Mouse (Mus musculus) frontal cortex, adult 2 months (tissue): ENCODE results near the gene Mmp17. TPM values are rescaled to one million over a fixed set of nuclear protein-coding genes. Genes with fewer than 3 reads are reported as not detected.

Experiments used
- DNase-seq, 2 experiments: peaks; one replicate each; pipeline ENCODE4 v3.0.0; 2022; ENCODE audit warnings: low spot score in 1 of 2; ENCODE audit errors: extremely low spot score in 1 of 2
- polyA plus RNA-seq: library from polyadenylated mRNA; depleted of rRNA; stranded (reverse); fragments of >200 nt; gene quantifications from 2 replicates; pipeline ENCODE4 v1.2.3, GENCODE M21; 2012; rRNA removed

The Mmp17 gene
- 57.6 and 68.4 TPM in 2 replicates for polyA plus RNA-seq

DNA sequence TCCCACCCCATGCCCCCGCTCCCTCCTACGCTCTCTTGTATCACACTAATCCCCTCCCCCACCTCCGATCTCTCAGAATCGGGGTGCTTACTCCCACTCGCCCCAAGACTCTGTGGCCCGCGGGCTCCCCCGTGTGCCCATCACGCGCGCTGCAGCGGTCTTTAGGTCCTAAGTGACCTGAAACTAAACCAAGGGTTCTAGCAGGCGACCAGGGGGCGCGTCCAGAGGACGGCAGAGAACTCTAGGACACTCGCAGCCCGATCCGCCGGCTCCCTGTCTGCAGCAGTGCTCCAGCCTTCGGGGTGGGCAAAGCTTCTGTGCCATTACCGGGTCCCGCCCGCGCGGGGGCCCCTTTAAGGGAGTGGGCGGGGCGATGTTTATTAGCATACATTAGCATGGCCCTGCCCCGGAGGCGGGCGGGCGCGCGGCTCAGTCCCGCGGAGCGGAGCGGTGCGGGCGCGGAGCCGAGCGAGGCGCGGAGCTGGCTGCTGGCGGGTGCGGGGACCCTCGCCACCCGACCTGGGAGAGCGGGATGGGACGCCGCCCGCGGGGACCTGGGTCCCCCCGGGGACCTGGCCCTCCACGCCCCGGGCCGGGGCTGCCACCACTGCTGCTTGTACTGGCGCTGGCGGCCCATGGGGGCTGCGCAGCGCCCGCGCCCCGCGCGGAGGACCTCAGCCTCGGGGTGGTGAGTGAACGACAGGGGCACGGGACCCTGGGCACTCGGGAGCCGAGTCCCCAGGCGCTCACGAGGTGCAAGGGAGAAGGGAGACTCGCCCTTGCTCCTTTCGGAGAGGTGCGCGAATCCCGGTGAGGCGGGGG is at the start of gene Mmp17:
Mmp17 (plus strand) TSS at position 409 of the 822 bp plus-strand sequence.
- DNase-seq, result peak; percentile 85 to 93

DNA sequence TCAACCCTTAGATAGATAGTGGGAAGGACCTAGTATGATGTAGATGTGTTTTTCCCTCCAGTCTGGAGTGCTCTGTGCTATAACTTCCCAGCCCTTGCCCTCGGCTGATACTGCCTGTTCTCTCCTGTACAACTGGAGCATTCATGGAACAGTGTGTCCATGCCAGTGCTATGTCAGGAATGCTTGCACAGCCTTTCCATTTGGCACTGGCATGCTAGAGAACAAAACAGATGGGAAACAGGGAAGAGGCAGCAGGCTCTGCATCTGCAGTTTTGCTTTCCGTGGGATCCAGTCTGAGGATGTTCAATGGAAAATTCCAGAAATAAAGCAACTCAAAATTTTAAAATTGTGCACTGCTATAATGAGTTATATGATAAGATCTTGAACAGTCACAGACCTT is 49.5 kb upstream of the Mmp17 start:
- peak; percentile 74 to 80 for DNase-seq

DNA sequence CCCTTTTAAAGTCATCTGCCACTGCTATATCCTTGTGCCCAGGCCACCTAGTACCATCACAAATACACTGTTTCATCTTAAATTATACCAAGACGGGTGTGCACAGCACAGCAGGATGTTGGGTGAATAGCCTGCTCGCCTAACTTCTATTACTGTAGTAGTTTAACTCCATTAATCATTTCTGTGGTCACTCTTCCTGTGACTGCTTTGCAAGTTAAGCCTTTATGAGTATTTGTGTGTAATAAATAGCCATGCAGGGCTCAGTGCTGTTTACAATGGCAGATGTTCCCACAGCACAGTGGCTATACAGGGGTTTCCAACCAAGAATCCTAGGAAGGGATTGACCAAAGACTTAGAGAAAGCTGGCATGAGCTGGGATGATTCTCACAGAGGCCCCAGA is 48.9 kb upstream of the Mmp17 start:
- no peak for DNase-seq

DNA sequence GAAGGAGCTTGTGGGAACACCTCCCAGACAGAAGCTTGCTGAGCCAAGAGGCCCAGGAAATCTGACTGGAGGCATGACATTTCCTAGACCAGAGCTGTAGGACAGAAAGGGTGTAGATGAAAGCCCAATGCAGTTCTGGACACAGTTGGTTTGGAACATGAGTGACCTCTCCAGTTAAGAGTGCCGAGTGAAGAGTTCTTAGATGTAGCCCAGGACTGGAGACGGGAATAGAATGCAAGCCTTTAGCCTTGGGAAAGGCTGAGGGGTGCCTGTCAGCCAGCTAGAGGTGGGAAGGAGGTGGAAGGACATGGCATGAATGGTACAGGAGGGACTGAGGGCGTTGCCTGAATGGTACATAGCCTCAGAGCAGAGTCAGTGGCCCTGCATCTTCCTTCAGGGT is 48.5 kb upstream of the Mmp17 start:
- DNase-seq, result no peak

DNA sequence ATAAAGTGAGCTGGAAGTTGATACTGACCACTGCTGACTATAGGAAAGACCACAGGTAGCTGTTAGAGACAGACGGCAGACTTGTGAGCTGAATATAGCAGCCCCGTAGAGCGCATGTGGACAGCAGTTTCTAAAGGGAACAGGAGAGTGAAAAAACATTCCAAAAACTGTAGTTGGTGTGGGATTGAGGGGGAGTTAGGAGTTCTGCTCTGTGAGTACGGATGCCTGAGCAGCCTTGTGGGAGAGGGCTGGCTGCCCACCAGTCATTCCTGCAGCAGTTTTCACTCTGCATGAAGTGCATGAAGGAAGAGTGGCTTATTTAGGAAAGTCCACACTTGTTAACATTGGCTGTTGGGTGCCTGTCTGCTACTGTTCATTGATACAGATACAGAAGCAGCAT is 45.1 kb upstream of the Mmp17 start:
- peak; percentile 14 to 41 for DNase-seq

DNA sequence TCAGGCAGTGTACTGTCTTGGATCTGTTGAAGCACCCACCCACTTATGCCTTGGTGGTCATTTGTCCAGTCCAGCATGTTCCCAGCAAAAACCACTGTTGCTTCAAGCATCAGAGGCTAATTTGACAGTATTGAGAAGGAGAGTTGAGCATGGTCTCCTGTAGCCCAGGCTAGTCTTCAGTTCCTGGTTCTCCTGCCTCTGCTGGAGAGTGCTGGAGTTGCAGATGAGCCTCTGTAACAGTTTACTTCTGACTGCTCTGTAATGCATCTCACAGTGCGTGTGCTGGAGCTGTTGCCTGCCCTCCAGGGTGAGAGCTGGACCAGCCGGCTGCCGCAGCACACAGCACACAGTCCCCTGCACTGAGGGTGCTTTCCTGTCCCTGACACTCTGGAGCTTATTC is 41.7 kb upstream of the Mmp17 start:
- no peak for DNase-seq

DNA sequence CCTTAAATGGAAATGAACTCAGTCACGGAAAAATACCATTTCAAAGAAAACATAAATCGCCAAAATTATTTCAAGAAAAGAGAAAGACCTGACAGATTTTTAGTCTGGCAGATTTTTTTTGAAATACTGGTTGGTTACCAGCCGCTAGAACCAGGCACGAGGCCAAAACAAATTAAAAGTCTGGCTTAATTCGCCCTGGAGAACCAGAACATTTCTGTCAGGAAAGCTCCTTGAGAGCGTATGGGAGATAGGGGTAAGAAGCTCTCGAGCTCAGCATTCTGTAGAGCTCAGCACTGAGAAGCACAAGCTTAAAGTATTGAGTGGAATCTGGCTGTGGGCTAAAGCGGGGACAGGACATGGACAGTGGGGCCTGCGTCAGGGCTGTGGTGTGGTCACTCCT is 38.2 kb upstream of the Mmp17 start:
- DNase-seq, result peak; percentile 27 to 75

DNA sequence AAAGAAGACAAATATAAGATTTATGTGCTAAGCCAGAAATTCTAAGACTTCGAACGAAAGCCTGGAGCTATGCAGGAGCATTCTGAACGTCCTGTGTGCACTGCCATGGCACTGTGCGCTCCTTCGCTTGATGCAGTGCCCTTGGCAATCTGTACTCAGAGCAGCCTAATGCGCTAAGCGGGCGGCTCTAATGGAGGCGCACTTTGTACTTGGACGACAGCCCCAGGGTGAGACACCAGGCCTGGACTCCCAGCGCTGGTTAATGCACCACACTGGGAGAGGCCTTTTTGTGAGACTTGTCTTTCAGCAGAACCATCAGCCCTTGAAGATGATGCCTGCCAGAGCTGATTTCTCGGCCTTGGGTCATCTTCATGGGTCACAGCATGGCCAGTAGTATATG is 34.3 kb upstream of the Mmp17 start:
- DNase-seq, result no peak

DNA sequence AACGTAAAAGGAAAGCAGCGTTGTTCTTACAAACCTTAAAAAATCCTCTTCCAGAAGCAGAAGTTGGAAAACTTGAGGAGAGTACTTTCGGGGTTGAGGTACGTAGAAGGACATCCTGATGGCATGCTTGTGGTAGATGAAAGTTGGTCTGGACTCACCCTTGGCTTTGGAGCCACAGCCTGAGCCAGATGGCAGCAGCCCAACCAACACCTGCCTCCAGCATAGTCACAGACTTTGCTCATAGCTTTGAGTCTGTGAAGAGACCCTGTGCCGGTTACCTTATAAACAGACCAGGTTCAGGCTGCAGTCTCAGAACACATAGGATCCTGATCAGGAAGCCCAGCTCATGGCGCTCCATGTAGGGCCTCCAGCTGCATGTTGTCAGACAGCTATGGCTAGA is 33.2 kb upstream of the Mmp17 start:
- no peak for DNase-seq

DNA sequence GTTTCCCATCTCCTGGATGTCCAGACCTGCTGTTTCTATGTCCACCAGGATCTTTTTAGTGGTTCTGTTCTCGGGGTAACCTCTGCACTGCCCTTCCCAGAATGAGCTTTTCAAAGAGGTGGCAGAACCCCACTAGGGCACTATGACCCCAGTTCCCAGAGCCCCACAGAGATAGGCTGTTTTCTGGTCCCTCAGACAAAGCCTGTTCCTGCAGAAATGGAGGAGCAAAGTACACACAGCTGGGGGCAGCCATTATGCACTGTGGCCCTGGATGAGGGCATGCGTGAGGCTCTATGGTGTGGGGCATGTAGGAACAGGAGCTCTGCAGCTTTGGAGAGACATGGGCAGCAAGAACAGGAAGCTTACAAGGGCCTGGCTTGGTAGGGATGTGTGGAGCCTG is 32.0 kb upstream of the Mmp17 start:
- no peak for DNase-seq

DNA sequence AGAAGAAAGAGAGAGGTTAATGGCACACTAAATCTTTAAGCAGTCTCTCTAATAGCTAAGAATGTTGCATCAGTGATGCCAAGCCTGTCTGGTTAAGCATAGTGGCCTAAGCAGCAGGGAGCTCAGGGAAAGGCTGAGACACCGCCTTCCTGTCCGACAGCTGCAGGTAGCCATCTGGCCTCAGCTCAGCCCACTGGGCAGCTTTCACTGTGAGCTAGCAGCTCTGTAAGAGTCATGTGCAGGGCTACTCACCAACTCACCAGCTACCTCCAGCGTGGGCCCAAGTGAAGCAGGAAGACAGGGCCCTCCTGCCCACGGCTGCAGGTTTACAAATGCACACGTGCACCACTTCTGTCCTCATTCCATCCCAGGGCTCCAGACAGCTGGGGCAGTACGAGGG is 30.3 kb upstream of the Mmp17 start:
- no peak for DNase-seq

DNA sequence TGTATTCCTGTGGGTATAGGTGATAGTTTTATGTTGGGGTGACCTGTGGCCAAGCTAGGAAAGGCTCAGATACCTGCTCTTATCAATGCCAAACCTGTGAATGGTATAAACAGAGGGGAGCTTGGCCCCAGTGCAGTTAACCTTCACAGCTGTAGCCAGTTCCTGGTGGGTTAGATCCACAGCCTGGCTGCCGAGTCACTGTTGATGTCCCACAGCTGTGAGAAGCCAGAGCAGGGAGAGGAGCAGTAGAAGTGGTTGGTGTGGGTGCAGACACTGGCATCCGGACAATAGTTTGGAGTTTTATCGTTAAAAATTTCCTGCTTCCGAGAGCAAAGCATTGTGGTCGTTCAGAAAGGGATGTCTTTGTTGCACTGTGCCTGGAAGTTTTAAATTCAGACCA is 25.4 kb upstream of the Mmp17 start:
- no peak for DNase-seq

DNA sequence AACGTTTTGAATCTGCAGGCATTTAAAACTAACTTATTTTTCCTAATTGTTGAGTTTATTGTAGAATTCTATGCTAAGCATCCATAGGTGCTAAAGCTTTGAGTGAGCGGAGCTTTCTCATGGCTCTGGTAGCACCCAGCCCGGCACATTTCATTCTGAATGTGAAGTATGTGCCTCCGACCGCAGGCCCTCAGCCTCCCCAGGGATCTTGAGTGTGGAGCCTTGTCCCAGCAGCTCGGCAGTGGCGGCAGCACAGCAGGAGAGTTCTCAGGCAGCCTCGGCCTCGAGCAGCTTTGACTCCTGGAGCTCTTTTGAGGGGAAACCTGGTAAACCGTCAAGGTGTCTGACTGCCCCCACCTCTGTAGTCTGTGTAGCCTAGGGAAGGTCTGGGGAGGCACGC is 24.7 kb upstream of the Mmp17 start:
- DNase-seq, result no peak

DNA sequence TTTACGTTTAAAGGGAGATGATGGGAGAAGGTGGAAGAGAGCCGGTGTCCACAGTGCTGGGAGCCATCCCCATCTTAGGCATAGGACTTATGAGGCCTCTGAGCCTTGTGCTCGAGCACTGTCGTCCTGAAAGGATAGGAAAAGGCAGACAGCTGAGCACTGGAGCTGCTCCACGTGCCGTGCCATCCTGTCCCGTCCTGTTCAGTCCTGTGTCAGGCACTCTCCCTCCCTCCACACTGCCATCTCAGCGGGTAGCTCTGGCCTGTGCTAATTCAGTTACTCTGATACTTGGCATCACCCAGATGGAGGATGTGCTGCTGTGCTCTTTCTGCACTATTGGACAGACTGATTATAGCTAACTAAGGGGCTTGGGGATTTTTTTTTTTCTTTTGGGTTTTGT is 21.6 kb upstream of the Mmp17 start:
- DNase-seq, result no peak

DNA sequence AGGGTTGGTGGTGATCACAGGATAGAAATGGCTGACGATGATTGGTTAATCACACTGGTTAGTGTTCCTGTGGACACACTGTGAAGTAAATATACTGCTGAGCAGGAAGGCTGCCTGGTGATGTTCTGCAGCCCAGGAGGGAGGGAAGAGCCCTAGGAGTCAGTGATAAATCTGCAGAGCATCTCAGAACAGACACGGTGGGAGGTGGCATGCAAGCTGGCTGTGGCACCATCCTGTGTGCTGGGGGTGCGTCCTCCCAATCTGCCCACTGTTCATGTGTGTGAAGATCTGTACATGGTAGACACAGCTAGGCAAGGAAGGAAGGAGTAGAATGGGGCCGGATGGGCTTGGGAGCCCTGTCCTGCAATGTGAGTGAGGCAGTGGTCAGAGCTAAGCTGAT is 15.4 kb upstream of the Mmp17 start:
- no peak for DNase-seq

DNA sequence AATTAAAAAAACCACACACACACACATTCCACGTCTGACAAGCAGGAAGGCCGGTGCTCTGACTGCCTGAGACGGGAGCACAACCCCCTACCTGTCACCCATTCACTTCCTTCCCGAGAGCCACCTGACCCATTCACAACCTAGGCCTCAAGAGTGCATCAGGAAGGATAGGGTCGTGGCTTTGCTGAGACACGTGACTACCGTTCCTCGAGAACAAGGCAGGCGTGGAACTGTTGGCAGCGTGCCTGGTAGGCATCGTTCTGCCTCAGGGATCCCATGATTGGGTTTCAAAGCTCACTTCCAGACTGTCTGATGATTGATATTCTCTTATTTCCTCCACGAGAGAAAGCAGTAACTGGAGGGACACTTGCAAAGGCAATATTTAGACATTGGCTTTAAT is 5.8 kb upstream of the Mmp17 start:
- no peak for DNase-seq

DNA sequence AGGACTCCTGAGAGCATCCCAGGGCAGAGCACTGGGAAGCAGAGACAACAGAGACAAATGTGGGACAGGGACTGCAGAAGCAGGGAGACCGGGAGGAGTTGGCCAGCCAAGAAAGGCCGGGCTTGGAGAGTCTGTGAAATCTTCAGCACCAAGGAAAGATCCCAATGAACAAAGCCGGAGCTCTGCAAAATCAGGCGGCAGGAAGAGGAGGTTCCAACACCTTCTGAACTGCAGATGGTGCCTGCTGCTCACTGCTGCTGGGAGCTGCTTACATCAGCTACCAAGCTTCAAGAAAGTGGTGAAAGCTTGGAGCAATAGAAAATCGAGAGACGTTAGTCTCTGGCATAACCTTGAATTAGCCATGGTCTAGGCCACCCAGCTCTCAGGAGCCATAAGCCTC is 3.9 kb upstream of the Mmp17 start:
- DNase-seq, result peak in 1 of 2 experiments; percentile 77

DNA sequence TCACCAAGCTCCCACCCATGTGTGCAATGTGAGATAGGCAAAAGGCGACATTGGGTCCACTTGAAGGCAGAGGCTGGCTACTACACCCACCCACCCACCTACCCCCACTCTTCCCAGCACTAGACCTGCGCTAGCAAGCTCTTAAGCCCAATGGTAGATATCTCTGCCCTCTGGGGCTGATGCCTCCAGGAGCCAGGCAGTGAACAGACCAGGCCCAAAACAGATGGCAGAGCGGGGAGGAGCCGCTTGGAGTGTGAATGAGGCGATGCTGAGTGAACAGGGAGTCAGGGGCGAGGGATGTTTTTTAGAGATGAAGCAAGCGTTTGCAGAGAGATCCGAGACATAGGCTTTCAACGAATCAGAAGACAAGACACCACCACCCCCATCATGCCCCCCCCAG is 3.4 kb upstream of the Mmp17 start:
- DNase-seq, result peak in 1 of 2 experiments; percentile 76

DNA sequence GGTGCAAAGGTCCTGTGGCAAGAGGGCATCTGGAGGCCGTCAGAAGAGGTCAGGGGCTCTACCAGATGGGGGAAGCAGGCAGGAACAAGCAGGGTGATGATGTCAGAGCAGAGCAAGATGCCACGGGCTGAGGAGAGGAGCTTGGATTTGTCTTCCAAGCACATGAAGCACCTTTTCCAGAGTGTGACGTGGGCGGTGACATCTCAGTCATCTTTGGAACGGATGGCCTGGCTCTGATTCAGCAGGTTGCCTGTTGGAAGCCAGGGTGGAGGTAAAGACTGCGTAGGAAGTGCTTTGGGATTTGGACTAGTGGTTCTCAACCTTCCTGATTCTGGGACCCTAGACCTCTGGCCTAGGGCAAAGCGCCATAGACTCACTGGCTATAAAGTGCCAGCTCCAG is 3.0 kb upstream of the Mmp17 start:
- peak; percentile 75 to 89 for DNase-seq

DNA sequence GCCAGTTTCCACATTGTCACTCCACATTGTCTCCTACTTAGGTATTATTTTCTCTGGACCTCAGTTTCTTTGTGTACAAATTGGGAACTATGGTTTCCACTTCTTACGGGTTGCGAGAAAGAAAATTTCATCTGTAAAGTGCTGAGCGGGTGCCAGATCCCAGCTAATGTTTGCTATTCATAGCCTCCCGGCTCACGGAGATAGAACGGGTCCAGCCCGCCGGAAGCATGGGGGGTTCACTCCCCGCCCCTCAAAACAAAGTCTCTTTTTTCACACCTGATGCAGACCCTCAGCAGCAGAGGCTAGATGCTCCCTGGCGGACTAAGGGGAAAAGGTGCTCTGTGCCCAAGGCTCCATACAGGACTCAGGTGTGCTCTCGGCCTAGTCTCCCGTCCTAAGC is 638 bp upstream of the Mmp17 start:
- DNase-seq, result no peak

DNA sequence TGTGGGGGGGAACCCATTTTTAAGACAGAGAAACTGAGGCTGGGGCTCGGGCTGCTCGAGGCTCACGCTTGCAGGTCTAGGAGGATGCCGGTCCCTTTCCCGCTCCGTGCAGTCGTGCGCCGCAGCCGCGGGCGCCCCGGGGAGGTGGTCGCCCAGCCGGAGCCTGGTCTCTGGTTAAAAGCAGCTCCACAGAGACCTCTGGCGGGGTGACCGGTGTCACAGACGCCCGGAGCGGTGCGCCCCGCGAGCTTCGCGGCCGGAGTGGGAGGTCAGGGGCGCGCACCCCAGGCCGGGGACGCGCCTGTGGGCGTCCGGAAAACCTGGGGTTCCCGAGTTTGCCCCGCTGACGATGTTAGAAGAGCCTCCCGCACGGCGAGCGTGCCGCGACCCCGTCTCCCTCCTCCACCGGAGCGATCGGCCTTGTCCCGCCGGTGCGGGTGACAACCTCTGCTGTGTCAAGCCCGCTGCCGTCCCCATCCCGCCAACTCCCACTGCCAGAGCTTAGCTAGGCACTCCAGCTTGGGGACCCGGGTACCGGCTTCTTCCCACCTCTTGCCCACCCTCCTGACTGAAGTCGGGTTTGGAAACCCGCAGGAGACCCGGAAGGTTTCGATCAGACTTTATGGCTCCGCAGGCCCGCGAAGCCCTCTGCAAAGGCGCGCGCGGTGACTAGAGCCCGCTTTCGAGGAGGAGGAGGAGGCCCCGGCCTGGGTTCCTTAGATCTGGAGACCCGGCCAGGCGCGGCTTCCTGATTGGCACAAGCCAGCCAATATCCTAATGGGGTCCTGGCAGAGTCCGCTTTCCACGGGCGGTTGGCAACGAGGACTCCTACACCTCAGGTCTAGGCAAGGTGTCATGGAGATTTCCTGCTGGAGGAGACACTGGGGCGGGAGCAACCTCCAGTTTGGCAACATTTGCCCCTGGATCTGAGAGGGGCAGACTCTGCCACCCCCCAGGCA is 893 bp downstream of the Mmp17 start:
- DNase-seq, result no peak

DNA sequence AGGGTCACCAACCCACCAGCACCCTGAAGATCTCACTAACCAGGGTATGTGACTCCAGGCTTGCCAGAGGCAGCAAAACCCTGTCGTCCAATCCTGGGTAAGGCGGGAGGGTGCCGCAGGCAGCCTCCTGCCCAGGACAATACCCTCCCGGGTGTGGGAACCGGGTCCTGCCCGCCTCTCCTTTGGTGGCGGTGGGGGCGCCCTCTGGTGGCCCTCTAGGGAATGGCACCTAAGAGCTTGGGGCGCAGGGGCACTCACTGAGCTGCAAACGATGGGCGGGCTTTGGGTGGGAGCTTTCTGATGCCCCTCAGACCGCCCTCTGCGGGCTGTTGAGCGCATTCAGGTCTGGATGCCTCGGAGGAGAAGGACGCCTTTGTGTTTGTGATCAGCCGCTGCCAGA is 2.0 kb downstream of the Mmp17 start:
- DNase-seq, result peak in 1 of 2 experiments; percentile 90
